Mouse (Mus musculus): ENCODE results near the gene Scrg1. TPM values are rescaled to one million over a fixed set of nuclear protein-coding genes. Genes with fewer than 3 reads are reported as not detected.
"Not testable (repeated sequence)": the region's sequence is repeated elsewhere in the genome, so short reads cannot be mapped to it uniquely, and the experiment has no call there.

Scrg1 gene
- polyA plus RNA-seq, 1 experiment from 2014 or later, result not detected

- Histone ChIP-seq H3K9ac (ENCODE audit: low read depth, low read length) (no peak overlapping the region), H3K4me1 (replicated peaks; ENCODE audit: control insufficient read depth, insufficient read depth, low read length) (peaks cover 7% of the 10 kb centered on the region; the same call in 1 of the 2 replicates), H3K4me3 (ENCODE audit: low read depth, low read length) (no peak overlapping the region), H3K4me2 (no peak overlapping the region), H3K9me3 (ENCODE audit: control insufficient read depth, low read length) (no peaks in the 10 kb centered on the region; the same call in 1 of the 2 replicates), H3K27ac (ENCODE audit: low read depth, low read length) (no peak overlapping the region), H3K36me3 (ENCODE audit: control insufficient read depth, insufficient read depth, low read length) (peaks cover 6% of the 10 kb centered on the region), H3K27me3 (replicated peaks; ENCODE audit: control insufficient read depth, insufficient read depth, low read length) (no peaks in the 10 kb centered on the region)
- ATAC-seq (replicated peaks; ENCODE audit: low FRiP score), result no peak
- no peak for DNase-seq (ENCODE audit: low spot score)
- 79% methylated on average over 4 of the region's 4 CpGs for WGBS
Observed at GRCm38 (mm10) chr8:57508657-57509056, 52.9 kb downstream of the Scrg1 start.

- no peaks in the 10 kb centered on the region; the same call in 1 of the 2 replicates for H3K9me3 ChIP-seq (ENCODE audit: control insufficient read depth, low read length)
- no peak for ATAC-seq (replicated peaks; ENCODE audit: low FRiP score)
- DNase-seq (ENCODE audit: low spot score), result no peak
- H3K4me1 ChIP-seq (replicated peaks; ENCODE audit: control insufficient read depth, insufficient read depth, low read length), result peaks cover 3% of the 10 kb centered on the region; the same call in 1 of the 2 replicates
- WGBS, result 2% methylated on average over 31 of the region's 31 CpGs
- peaks cover 15% of the 10 kb centered on the region for H3K36me3 ChIP-seq (ENCODE audit: control insufficient read depth, insufficient read depth, low read length)
- peak overlapping the region; percentile 96 for H3K4me3 ChIP-seq (ENCODE audit: low read depth, low read length)
- no peaks in the 10 kb centered on the region for H3K27me3 ChIP-seq (replicated peaks; ENCODE audit: control insufficient read depth, insufficient read depth, low read length)
- peak overlapping the region; percentile 89 for H3K9ac ChIP-seq (ENCODE audit: low read depth, low read length)
- H3K27ac ChIP-seq (ENCODE audit: low read depth, low read length), result peak overlapping the region; percentile 85
- H3K4me2 ChIP-seq, result peak overlapping the region; percentile 87
Observed at GRCm38 (mm10) chr8:57510791-57511315, 55.1 kb downstream of the Scrg1 start.

DNA sequence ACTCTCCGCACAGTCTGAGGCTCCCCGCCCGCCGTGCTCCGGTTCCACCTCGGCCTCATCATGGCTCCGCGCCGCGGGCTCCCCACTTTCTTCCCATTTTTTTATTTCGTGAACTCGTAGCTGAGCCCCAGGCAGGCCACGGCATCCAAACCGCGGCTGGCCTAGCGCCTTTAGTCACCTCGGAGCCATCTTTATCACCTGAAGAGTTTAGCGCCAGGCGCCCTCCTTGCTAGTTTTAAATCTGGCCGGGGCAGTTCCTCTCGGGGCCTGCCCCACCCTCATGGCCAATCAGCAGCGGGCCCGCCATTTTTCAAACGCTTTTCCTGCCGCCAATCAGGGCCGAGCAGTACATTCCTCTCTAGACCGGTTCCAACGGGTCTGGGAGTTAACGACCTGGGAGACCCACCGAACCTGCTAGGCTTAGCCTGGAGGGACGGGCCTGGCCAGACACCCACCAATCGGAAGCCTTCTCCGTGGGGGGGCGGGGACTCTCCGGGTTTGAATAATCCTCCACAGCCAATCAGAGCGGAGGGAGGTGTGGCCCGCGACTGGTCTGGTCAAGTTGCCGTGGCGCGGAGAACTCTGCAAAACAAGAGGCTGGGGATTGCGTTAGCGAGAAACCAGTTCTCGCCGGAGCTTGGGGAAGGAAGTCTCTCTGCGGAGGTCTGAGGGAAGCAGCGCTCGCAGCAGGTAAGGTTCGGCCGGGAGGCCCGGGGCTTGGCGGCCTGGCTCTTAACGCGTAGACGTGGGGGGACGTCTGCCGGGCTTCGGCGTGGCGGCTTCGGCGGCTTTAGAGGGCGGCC is 55.8 kb downstream of the Scrg1 start, which contains the start of gene Hmgb2:
Gene Hmgb2, plus strand, starts transcription at position 592 of the 803 bp plus-strand sequence.
- Histone ChIP-seq H3K36me3 (ENCODE audit: control insufficient read depth, insufficient read depth, low read length) (peaks cover 15% of the 10 kb centered on the region), H3K9me3 (ENCODE audit: control insufficient read depth, low read length) (no peaks in the 10 kb centered on the region; the same call in 1 of the 2 replicates), H3K9ac (ENCODE audit: low read depth, low read length) (peak within 1 kb of the TSS; percentile 100), H3K27ac (ENCODE audit: low read depth, low read length) (peak within 1 kb of the TSS; percentile 100), H3K4me3 (ENCODE audit: low read depth, low read length) (peak within 1 kb of the TSS; percentile 96), H3K4me1 (replicated peaks; ENCODE audit: control insufficient read depth, insufficient read depth, low read length) (peaks cover 3% of the 10 kb centered on the region; the same call in 1 of the 2 replicates), H3K27me3 (replicated peaks; ENCODE audit: control insufficient read depth, insufficient read depth, low read length) (no peaks in the 10 kb centered on the region), H3K4me2 (peak within 1 kb of the TSS; percentile 87)
- ATAC-seq (replicated peaks; ENCODE audit: low FRiP score), result peak; percentile 100
- WGBS, result under 1% methylated on average over 63 of the region's 63 CpGs
- peak; percentile 100 for DNase-seq (ENCODE audit: low spot score)

GRCm38 (mm10) chr8:57512141-57513056 is 56.7 kb downstream of the Scrg1 start:
- ATAC-seq (replicated peaks; ENCODE audit: low FRiP score) (peak; percentile 42), DNase-seq (ENCODE audit: low spot score) (peak; percentile 56)
- Histone ChIP-seq H3K9me3 (ENCODE audit: control insufficient read depth, low read length) (no peaks in the 10 kb centered on the region; the same call in 1 of the 2 replicates), H3K27me3 (replicated peaks; ENCODE audit: control insufficient read depth, insufficient read depth, low read length) (no peaks in the 10 kb centered on the region), H3K4me3 (ENCODE audit: low read depth, low read length) (peak overlapping the region; percentile 96), H3K4me2 (peak overlapping the region; percentile 86), H3K9ac (ENCODE audit: low read depth, low read length) (peak overlapping the region; percentile 100), H3K36me3 (ENCODE audit: control insufficient read depth, insufficient read depth, low read length) (peaks cover 17% of the 10 kb centered on the region), H3K27ac (ENCODE audit: low read depth, low read length) (peak overlapping the region; percentile 100), H3K4me1 (replicated peaks; ENCODE audit: control insufficient read depth, insufficient read depth, low read length) (peaks cover 3% of the 10 kb centered on the region; the same call in 1 of the 2 replicates)
- WGBS, result under 1% methylated on average over 64 of the region's 96 CpGs

GRCm38 (mm10) chr8:57513178-57513661 is 57.5 kb downstream of the Scrg1 start:
- WGBS, result 9% methylated on average over 9 of the region's 10 CpGs
- Histone ChIP-seq H3K27ac (ENCODE audit: low read depth, low read length) (peak overlapping the region; percentile 100), H3K36me3 (ENCODE audit: control insufficient read depth, insufficient read depth, low read length) (peaks cover 19% of the 10 kb centered on the region), H3K4me3 (ENCODE audit: low read depth, low read length) (peak overlapping the region; percentile 96), H3K4me2 (peak overlapping the region; percentile 86), H3K9ac (ENCODE audit: low read depth, low read length) (peak overlapping the region; percentile 100)
- not testable (repeated sequence) for H3K9me3 ChIP-seq (ENCODE audit: control insufficient read depth, low read length); DNase-seq (ENCODE audit: low spot score); H3K27me3 ChIP-seq (replicated peaks; ENCODE audit: control insufficient read depth, insufficient read depth, low read length); ATAC-seq (replicated peaks; ENCODE audit: low FRiP score); H3K4me1 ChIP-seq (replicated peaks; ENCODE audit: control insufficient read depth, insufficient read depth, low read length)

GRCm38 (mm10) chr8:57516685-57517084 is 61.0 kb downstream of the Scrg1 start:
- not testable (repeated sequence) for H3K9ac ChIP-seq (ENCODE audit: low read depth, low read length); H3K4me1 ChIP-seq (replicated peaks; ENCODE audit: control insufficient read depth, insufficient read depth, low read length); H3K4me2 ChIP-seq; H3K9me3 ChIP-seq (ENCODE audit: control insufficient read depth, low read length); H3K4me3 ChIP-seq (ENCODE audit: low read depth, low read length); H3K27ac ChIP-seq (ENCODE audit: low read depth, low read length); DNase-seq (ENCODE audit: low spot score); ATAC-seq (replicated peaks; ENCODE audit: low FRiP score); H3K27me3 ChIP-seq (replicated peaks; ENCODE audit: control insufficient read depth, insufficient read depth, low read length)
- 79% methylated on average over 5 of the region's 5 CpGs for WGBS
- H3K36me3 ChIP-seq (ENCODE audit: control insufficient read depth, insufficient read depth, low read length), result peaks cover 19% of the 10 kb centered on the region

DNA sequence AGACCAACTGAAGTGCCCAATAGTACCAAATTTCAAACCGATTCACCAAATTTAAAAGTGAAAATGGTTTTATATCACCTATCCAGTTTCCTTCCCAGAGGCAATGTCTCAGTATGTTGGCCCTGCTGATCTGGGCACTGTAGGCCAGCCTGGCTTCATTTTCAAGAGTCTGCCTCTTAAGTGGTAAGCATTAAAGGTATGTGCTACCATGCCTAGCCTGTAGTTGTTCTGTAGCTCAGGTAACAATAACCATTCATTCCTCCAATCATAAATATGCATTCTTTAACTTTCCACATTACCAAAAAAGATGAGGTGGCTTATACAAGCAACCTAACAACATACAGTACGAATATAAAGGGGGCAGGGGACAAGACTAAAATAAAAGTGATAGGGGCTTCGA is 62.0 kb downstream of the Scrg1 start:
- ATAC-seq (replicated peaks; ENCODE audit: low FRiP score) (no peak), DNase-seq (ENCODE audit: low spot score) (no peak)
- H3K27ac ChIP-seq (ENCODE audit: low read depth, low read length), result no peak overlapping the region
- H3K4me1 ChIP-seq (replicated peaks; ENCODE audit: control insufficient read depth, insufficient read depth, low read length), result peaks cover 7% of the 10 kb centered on the region
- H3K36me3 ChIP-seq (ENCODE audit: control insufficient read depth, insufficient read depth, low read length), result peaks cover 19% of the 10 kb centered on the region
- no peaks in the 10 kb centered on the region for H3K27me3 ChIP-seq (replicated peaks; ENCODE audit: control insufficient read depth, insufficient read depth, low read length)
- no peaks in the 10 kb centered on the region for H3K9me3 ChIP-seq (ENCODE audit: control insufficient read depth, low read length)
- H3K4me2 ChIP-seq, result no peak overlapping the region
- H3K9ac ChIP-seq (ENCODE audit: low read depth, low read length), result no peak overlapping the region
- no peak overlapping the region for H3K4me3 ChIP-seq (ENCODE audit: low read depth, low read length)
- WGBS, result 87% methylated on average over 3 of the region's 3 CpGs

- H3K4me1 ChIP-seq (replicated peaks; ENCODE audit: control insufficient read depth, insufficient read depth, low read length), result peaks cover 7% of the 10 kb centered on the region
- peak overlapping the region; percentile 67 for H3K27ac ChIP-seq (ENCODE audit: low read depth, low read length)
- WGBS, result 60% methylated on average over 12 of the region's 12 CpGs
- ATAC-seq (replicated peaks; ENCODE audit: low FRiP score) (peak; percentile 69), DNase-seq (ENCODE audit: low spot score) (no peak)
- H3K4me2 ChIP-seq, result peak overlapping the region; percentile 44
- H3K27me3 ChIP-seq (replicated peaks; ENCODE audit: control insufficient read depth, insufficient read depth, low read length), result no peaks in the 10 kb centered on the region
- H3K9ac ChIP-seq (ENCODE audit: low read depth, low read length), result 0 out of 2 replicates have a peak overlapping the region, but pooled peaks have one; percentile 26
- H3K9me3 ChIP-seq (ENCODE audit: control insufficient read depth, low read length), result no peaks in the 10 kb centered on the region
- H3K36me3 ChIP-seq (ENCODE audit: control insufficient read depth, insufficient read depth, low read length), result peaks cover 7% of the 10 kb centered on the region; the same call in 1 of the 2 replicates
- no peak overlapping the region for H3K4me3 ChIP-seq (ENCODE audit: low read depth, low read length)
Observed at GRCm38 (mm10) chr8:57520186-57520786, 64.6 kb downstream of the Scrg1 start.

Measured in liver, embryonic 11.5 days (tissue).